10 mouse cellular contexts compared by ENCODE assay signal in genomic region chr9:9882779-9883383, GRCm38 (mm10).
DNase-seq lines count a peak whose midpoint lies in the region; ATAC-seq and TF ChIP-seq lines count a peak whose summit lies in the region.
"Had no signal": no experiment of that assay in that cellular context is flagged by ENCODE, and none has a peak within 500 bp of the region (broad histone marks: within the 10 kb centered on the region; RNA-seq: fewer than 3 reads in every experiment).

No protein-coding gene starts in this region.

- no peaks in the 10 kb centered on the region for H3K9me3 ChIP-seq in midbrain, postnatal 0 days (ENCODE audit: low read length)
- no peaks in the 10 kb centered on the region for H3K9me3 ChIP-seq in midbrain, embryonic 10.5 days (replicated peaks)
- no peaks in the 10 kb centered on the region for H3K9me3 ChIP-seq in embryonic facial prominence, embryonic 11.5 days (replicated peaks; ENCODE audit: control insufficient read depth, low read length)
- H3K9me3 ChIP-seq in intestine, embryonic 16.5 days (ENCODE audit: control insufficient read depth, low read length): no peaks in the 10 kb centered on the region

- intact Hi-C loops in gastrocnemius, adult 2 months (cut with DNase I): no loop called here

- no peaks in the 10 kb centered on the region for H3K36me3 ChIP-seq in midbrain, postnatal 0 days (ENCODE audit: insufficient read depth, low read length)
- no peaks in the 10 kb centered on the region for H3K36me3 ChIP-seq in midbrain, embryonic 10.5 days
- no peaks in the 10 kb centered on the region for H3K36me3 ChIP-seq in embryonic facial prominence, embryonic 11.5 days (replicated peaks; ENCODE audit: control insufficient read depth, insufficient read depth, low read depth, low read length)
- no peaks in the 10 kb centered on the region for H3K36me3 ChIP-seq in intestine, embryonic 16.5 days (ENCODE audit: control insufficient read depth, insufficient read depth, low read length)

- no peak overlapping the region for H3K4me2 ChIP-seq in midbrain, postnatal 0 days (ENCODE audit: low read depth, low read length, poor library complexity, severe bottlenecking)
- no peak overlapping the region for H3K4me2 ChIP-seq in embryonic facial prominence, embryonic 11.5 days (ENCODE audit: low read depth, low read length)
- H3K4me2 ChIP-seq in intestine, embryonic 16.5 days (ENCODE audit: low read depth, low read length): no peak overlapping the region

- H3K9ac ChIP-seq in midbrain, postnatal 0 days (replicated peaks; ENCODE audit: low read length, poor library complexity, severe bottlenecking): no peak overlapping the region
- no peak overlapping the region for H3K9ac ChIP-seq in embryonic facial prominence, embryonic 11.5 days (replicated peaks; ENCODE audit: low read length)
- no peak overlapping the region for H3K9ac ChIP-seq in intestine, embryonic 16.5 days (ENCODE audit: low read depth, low read length)

- H3K27ac ChIP-seq in midbrain, postnatal 0 days (ENCODE audit: low read depth, low read length): no peak overlapping the region
- no peak overlapping the region for H3K27ac ChIP-seq in midbrain, embryonic 10.5 days (replicated peaks)
- no peak overlapping the region for H3K27ac ChIP-seq in embryonic facial prominence, embryonic 11.5 days (replicated peaks; ENCODE audit: low read depth, low read length)
- H3K27ac ChIP-seq in intestine, embryonic 16.5 days (ENCODE audit: low read length): no peak overlapping the region
- no peak overlapping the region for H3K27ac ChIP-seq in gastrocnemius, adult 2 months
- H3K27ac ChIP-seq: macrophage had no signal

- TF ChIP-seq CTCF in midbrain, postnatal 0 days (IDR thresholded peaks at IDR 0.05): no peak
- TF ChIP-seq CTCF in gastrocnemius, adult 2 months (IDR thresholded peaks at IDR 0.05): no peak

- 77% methylated on average over 8 of the region's 8 CpGs for WGBS in midbrain, postnatal 0 days
- 82% methylated on average over 8 of the region's 8 CpGs for WGBS in midbrain, embryonic 10.5 days
- 41% methylated on average over 8 of the region's 8 CpGs for WGBS in embryonic facial prominence, embryonic 11.5 days
- WGBS in intestine, embryonic 16.5 days: 72% methylated on average over 8 of the region's 8 CpGs

- H3K4me3 ChIP-seq in midbrain, postnatal 0 days (ENCODE audit: low read depth, low read length): no peak overlapping the region
- no peak overlapping the region for H3K4me3 ChIP-seq in midbrain, embryonic 10.5 days
- no peak overlapping the region for H3K4me3 ChIP-seq in embryonic facial prominence, embryonic 11.5 days (ENCODE audit: low read depth, low read length)
- H3K4me3 ChIP-seq in intestine, embryonic 16.5 days (ENCODE audit: low read length): no peak overlapping the region
- no peak overlapping the region for H3K4me3 ChIP-seq in gastrocnemius, adult 2 months

- no peaks in the 10 kb centered on the region for H3K4me1 ChIP-seq in midbrain, postnatal 0 days (ENCODE audit: insufficient read depth, low read length)
- H3K4me1 ChIP-seq in midbrain, embryonic 10.5 days: no peaks in the 10 kb centered on the region
- H3K4me1 ChIP-seq in embryonic facial prominence, embryonic 11.5 days (ENCODE audit: control insufficient read depth, insufficient read depth, low read length): no peaks in the 10 kb centered on the region
- H3K4me1 ChIP-seq in intestine, embryonic 16.5 days (ENCODE audit: control insufficient read depth, insufficient read depth, low read length): no peaks in the 10 kb centered on the region

- H3K27me3 ChIP-seq in midbrain, postnatal 0 days (ENCODE audit: insufficient read depth, low read length): no peaks in the 10 kb centered on the region
- H3K27me3 ChIP-seq in midbrain, embryonic 10.5 days (ENCODE audit: low read depth, poor library complexity, severe bottlenecking): no peaks in the 10 kb centered on the region
- H3K27me3 ChIP-seq in embryonic facial prominence, embryonic 11.5 days (ENCODE audit: control insufficient read depth, insufficient read depth, low read length): no peaks in the 10 kb centered on the region
- H3K27me3 ChIP-seq in intestine, embryonic 16.5 days (replicated peaks; ENCODE audit: control insufficient read depth, insufficient read depth, low read length): no peaks in the 10 kb centered on the region

- ATAC-seq in midbrain, postnatal 0 days (ENCODE audit: low FRiP score): no peak
- ATAC-seq in embryonic facial prominence, embryonic 11.5 days (replicated peaks; ENCODE audit: insufficient number of reproducible peaks, low FRiP score, low TSS enrichment, low read depth): peak; percentile 86
- ATAC-seq in megakaryocyte-erythroid progenitor cell, adult 5-6 weeks (replicated peaks; ENCODE audit: low FRiP score, low TSS enrichment, poor library complexity, severe bottlenecking): no peak
- ATAC-seq in intestine, embryonic 16.5 days: no peak

- DNase-seq in midbrain, postnatal 0 days (ENCODE audit: low spot score): peak; percentile 30
- DNase-seq in midbrain, embryonic 10.5 days (ENCODE audit: low spot score): no peak
- DNase-seq in embryonic facial prominence, embryonic 11.5 days (ENCODE audit: low spot score): peak; percentile 54
- DNase-seq in hindlimb bud, embryonic 11.5 days (ENCODE audit: extremely low spot score, low read depth, low spot score): peak; percentile 6
- peak; percentile 46 for DNase-seq in mesoderm, embryonic 11.5 days (ENCODE audit: low read depth, low spot score)
- DNase-seq in gastrocnemius, adult 2 months: no peak
- DNase-seq: thymus, postnatal 14 days had no signal

Comparison
In these comparisons a context has a peak if more than half of its experiments do, and no peak if none do; other contexts are left out.
1. DNase-seq: peak in midbrain, postnatal 0 days (single experiment), embryonic facial prominence, embryonic 11.5 days (single experiment), hindlimb bud, embryonic 11.5 days (single experiment) and mesoderm, embryonic 11.5 days (single experiment); none in midbrain, embryonic 10.5 days (single experiment) and gastrocnemius, adult 2 months (single experiment).